Mouse (Mus musculus) yolk sac, embryonic 10.5 days (tissue): ENCODE results near the gene Irs3.
A peak's percentile ranks its signal among the peaks of the same experiment; 100 is the strongest.

Experiments
- DNase-seq: peaks from one replicate; pipeline ENCODE4 v3.0.0-alpha.2; 2017; ENCODE audit warnings: low spot score

Gene Irs3

DNA sequence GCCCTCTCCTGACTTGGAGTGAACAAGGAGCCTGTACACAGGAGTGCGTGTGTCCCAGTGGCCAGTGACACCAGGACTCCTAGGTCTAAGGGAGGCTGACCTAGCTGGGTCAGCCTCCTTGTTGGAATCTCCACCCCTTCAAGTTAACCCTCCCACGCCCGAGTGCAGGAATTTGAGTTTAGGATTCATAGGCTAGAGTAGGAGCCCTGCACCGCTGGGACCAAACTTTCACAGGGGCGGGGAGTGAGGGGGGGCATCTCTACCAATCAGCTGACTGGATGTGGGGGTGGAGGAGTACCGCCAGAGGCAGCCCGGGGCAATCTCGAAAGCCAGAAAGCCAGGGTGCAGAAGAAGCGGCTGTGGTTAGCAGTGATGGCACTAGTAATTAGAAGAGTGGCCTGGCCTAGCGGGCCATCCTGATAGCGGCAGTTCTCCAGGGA, at the start of gene Irs3:
Irs3 (minus strand) TSS at position 63 of the 440 bp plus-strand sequence.
- DNase-seq: no peak

DNA sequence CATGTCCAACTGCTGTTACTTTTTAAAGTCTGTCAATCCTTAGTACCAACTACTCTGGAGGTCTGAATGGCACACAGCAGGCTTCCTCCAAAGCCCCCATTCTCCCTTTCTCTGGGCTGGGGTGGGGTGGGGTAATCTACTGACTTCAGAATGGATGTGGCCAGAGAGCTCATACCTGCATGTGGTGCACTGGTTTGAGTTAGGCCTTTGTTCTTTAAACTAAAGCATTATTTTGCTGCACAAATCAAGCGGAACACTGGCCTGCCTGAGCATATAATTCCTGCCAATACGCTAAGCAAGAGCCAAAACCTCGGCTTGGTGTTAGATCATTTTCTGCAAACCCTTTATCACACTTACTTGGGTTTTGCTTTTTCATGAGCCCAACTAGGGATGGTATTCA, 49.3 kb upstream of the Irs3 start:
- no peak for DNase-seq

DNA sequence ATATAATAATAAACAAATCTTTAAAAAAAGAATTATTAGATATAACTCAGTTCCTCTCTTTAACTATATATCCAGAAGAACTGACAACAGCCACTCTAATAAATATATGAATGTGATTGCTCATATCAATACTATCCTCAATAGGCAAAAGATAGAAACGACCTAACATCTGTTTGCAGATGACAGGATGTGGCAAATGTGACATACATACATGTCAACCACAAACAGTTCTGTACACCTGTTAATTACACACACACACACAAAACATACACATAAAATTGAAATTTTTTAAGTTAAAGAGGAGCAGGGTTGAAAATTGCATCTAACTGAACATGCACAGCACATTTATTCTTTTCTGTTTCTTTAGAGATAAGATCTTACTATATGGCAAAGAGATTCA, 46.4 kb upstream of the Irs3 start:
- DNase-seq: no peak

DNA sequence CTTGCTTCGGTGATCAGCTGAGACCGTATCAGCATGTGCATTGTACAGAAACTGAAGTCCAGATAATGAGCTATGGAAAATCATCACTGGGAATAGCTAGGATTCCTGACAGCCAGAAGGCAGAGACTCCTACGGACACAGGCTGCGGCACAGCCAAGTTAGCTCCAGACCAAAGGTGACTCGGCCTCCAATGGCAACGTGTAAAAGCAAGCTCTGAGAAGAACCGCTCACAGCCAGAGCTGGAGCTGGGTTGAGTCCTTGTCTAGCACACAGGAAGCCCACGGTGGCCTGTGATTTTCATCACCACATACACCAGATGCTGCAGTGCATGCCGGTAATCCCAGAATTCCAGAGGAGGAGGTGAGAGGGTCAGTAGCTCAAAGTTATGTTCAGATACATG, 45.0 kb upstream of the Irs3 start:
- peak; percentile 43 for DNase-seq

DNA sequence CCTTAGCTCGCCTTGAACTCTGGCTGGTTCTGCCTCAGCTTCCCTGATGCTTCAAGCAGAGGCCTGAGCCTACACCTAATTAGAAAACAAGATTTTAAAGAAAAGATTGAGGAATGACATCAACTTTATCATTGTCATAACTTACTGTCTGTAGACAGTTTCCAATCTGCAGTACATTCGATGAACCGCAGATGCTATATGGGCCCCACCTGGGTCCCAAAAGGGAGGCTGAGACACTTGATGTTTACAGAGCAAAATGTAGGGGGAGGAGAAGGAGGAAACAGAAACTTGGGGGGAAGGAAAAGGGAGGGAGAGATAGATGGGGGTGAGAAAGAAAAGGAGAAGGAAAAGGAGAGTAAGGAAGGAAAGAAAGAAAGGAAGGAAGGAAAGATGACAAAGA, 44.5 kb upstream of the Irs3 start:
- DNase-seq: no peak

DNA sequence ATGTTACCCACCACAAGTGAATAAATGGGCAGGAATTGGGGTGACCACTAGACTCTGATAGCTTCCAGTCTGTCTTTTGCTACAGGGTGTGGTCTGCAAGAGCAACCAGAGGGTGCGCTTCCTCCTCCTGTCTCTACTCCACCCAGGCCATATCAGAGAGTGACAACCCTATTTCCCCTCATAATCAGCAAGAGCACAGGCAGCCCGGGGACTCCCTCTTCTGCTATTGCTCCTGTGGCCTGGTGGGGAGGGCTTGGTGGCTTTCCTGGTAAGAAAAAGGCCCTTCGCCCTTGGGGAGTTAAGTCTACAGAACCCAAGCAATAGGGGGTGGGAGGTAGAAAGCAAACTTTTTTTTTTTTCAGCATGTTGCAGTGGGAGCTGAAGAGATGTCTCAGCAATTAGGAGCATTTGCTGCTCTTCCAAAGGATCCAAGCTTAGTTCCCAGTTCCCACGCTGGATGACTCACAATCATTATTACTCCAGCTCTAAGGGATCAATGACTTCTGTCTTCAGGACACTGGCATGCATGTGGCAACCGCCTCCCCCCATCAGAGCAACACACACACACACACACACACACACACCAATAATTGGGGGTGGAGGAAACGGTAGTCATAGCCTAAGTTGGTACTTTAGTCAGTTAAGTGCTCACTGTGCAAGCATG, 40.7 kb upstream of the Irs3 start:
- peak; percentile 49 for DNase-seq

DNA sequence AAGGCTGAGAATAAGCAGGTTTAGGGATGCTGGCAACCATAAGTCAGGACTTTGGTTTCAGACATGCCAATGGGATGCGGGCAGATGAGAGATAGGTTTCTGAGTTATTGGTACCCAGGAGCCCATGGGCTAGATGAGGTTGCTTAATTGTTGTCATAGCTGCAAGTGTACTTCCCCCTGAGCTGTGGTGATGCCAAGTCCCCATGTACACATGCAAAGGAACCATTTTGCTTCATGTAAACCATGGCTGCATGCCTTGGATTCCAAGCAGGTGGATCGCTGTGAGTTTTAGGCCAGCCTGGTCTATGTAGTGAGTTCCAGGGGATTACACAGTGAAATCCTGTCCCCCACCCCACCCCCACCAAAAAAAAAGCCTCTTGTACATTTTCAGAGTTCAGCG, 40.1 kb upstream of the Irs3 start:
- no peak for DNase-seq

DNA sequence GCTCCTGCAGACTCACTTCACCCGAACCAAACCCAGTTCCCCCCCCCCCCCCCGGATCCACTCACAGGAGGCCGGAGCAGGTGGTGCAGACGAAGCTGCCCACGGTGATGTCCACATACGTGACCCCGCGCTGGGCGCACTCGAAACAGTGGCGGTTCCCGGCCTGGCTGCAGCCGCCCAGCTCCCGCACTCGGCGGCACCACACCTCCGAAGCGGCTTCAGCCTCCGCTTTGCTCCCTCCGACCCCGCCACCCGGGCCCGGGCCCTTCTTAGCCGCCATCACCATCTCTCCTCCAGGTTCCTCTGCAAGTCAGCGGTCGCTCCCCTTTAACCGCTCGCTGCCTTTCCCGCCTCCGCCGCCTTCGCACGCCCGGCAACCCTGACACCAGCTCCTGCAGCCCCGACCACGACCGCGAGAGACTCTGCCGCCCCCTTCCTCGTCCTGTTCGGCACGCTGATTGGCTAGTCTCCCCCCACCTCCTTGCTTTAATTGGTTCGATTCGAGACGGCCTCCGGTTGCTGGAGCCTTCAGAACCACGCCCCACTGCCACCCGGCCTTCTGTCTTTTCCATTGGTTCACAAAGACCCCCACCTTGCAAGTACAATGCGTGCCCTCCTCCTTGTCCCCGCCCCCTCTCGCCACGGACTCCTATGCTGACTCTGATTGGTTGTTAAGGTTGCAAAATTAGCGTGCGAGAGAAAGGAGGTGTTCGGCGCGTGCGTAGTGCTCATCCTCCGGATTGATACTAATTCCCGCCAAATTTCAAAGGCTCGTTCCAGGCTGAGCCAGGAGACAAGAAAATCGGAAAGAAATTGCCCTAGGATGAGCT, 39.0 kb upstream of the Irs3 start, which contains the start of gene Agfg2:
Agfg2 (minus strand) TSS at position 433 of the 830 bp plus-strand sequence.
- DNase-seq: peak; percentile 99

DNA sequence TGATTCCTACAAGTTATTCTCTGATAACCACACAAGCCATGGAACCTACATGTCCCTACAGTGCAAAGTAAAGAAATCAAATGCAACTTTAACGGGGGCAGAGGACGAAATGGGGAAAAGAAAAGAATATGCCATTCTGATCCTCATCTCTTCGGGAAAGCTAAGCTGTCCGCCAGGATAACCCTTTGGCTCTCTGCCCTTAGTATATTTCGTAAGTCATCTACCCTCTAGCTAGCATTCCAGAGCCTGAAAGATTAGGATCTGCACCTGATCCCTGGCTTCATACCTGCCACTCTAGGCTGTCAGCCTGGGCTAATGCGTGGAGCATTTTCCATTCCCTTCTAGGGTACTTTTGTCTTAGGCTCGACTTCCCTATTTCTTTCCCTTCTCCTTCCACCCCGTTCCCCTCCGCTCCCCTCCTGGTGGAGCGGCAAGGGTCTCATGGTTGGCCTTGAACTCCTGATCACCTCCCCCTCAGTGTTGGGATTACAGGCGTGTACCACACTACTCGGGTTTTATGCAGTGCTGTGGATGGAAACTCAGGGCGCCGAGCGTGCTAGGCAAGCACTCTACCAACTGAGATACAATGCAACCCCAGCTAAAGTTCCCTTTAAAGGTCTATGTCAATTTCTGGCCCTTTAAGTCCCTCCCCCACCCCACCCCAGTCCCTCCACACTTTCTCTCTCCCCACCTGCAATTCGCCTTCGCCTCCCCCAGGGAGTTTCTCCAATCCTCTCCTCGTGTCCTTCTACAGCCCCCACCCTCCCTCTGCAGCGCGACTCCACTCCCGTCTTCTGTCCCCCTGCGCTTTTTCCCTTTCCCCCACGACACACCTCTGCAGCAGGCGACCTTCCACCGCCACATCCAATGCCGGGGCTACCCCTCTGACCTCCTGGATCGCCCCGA, 38.1 kb upstream of the Irs3 start:
- peak; percentile 40 for DNase-seq

DNA sequence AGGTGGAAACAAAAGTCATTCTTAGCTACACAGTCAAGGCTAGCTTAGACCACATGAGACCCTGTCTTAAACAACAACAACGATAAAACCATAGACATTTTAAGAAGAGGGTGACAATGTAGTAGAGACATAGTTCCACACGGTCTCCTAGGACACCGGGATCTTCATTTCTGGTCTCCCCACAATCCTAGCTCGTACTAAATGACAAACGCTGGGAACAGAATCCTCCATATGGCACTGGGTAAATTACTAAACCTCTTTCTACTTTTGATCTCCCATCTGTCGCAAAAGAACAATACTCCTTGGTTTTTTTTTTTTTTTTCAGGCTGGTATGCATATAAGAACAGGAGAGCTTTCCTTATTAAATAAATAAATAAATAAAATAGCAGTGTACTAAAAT, 37.0 kb upstream of the Irs3 start:
- DNase-seq: no peak

DNA sequence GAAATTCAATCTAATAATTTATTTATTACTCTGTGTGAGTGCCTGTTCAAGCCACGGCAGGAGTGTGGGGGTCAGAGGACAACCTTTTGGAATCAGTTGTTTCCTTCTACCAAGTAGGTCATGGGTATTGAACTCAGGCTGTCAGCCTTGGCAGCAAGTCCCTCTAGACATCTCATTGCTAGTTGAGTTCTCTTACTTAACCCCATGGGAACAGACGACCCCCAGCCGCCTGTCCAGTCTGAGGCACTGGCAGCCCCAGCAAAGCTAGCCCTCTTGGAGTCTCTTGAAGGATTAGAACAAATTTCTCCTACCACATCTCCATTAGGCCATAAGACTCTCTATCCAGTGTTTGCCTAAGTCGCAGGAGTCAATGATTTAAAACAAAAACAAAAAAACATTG, 34.2 kb upstream of the Irs3 start:
- DNase-seq: no peak

DNA sequence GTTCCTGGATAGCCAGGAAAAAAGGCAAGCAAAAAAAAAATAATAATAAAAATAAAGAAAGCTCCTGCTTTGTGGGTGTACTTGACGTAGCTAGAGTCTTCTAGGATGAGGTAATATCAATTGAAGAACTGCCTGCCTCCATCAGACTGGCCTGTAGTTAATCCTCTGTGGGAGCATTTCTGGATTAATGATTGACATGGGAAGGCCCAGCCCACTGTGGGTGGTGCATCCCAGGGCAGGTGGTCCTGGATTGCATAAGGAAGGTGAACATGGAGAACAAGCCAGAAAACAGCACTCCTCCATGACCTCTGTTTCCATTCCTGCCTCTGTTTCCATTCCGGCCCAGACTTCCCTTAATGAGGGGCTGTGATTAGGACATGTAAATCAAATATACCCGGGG, 33.2 kb upstream of the Irs3 start:
- DNase-seq: peak; percentile 36

DNA sequence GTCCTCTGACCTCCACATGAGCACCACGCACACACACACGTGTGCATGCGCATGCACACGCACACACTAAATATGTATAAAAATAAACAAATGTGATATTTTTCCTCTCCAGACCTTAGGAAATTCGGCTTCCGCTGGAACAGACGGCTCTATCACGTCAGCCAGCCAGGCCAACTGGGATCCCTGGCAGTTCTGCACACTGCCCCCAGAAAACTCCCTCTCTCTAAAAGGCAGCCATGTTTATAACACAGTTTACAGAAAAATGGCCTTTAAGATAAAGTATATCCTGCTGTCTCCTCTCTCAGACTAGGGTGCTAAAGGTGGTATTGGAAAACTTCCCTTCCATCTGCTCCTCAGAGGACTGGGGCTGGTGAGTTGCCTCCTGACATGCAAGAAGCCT, 32.3 kb upstream of the Irs3 start:
- no peak for DNase-seq

DNA sequence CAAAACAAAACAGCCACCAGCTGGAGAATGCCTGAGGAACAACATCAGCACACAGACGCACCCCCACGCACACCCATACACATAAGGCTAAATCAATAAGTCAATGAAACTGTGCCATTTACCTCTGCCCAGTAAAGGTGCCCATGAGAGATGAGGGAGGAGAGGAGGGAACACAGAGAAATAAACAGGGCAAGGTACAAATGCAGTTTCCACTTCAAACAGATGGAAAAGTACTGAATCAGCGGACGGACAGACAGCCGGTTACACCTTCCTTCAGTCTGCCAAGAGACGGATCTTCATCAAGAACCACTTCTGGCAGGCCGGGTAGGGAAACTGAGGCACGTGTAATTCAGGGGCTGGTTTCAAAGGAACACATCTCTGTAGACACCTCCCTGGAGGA, 29.3 kb upstream of the Irs3 start:
- no peak for DNase-seq

DNA sequence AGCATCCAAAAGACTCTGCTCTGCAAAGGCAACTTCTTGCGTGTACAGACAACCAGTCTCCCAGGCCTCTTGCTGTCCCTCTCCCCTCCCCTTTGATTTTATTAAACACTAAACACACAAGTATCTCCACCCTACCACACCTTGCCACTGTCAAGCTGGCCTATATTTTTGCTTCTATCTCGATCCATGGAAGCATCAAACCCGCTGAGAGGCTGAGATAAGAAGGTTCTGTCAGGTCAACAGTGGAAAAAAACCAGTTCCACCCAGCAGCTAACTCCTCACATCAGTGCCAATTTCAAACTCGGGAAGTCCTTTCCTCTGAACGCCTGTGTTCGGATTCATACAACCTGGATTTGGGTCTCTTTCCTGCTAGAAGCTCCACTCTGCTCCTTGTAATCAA, 27.5 kb upstream of the Irs3 start:
- no peak for DNase-seq

DNA sequence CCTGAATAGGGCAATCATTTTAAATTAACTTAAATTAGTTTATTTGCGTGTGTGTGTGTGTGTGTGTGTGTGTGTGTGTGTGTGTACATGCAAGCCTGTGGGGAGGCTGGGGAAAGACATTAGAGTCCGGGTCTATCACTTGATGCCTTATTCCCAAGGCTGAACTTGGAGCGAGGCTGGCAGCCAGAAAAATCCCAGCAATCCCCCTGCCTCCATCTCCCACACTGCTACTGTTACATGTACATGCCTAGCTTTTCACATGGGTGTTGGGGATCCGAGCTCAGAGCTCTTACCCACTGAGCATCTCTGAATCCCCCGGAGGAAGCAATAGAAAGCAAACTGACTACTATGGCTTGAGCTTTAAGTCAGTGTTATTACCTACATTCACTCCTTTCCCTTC, 26.8 kb upstream of the Irs3 start:
- DNase-seq: no peak

DNA sequence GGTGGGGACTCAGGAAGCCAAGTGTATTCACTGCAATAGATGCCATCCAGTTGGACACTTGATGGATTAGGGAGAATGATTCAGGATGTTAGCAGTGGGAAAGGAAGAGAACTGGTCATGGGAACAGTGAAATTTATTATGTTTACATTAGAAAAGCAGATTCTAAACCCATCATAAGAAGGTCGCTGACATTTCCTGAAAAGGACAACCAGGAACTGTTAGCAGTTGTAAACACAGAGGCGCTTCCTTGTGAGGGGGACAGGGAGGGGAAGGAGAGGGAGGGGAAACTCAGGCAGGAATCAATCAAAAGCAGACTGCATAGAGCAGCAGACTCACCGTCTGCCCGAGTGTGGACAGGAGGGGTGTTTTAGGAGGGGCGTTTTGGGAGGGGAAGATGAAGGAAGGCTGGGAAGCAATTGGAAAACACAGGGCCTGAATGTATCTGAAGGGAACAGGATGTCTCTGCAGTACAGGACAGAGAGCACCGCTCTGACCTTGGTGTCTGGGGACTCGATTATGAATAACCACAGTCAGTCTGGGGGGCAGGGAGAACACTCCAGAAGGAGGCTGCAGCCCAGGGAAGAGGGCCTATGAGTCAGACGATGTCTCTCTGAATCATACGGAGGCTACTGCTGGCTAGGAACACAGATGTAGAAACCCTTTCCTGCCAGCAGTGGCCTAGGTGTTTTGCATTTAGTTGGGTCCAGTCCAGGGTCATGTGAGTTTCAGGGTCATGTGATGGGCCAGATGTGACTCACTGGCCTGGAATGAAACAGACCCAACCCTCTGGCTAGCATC, 26.1 kb upstream of the Irs3 start:
- peak; percentile 73 for DNase-seq

DNA sequence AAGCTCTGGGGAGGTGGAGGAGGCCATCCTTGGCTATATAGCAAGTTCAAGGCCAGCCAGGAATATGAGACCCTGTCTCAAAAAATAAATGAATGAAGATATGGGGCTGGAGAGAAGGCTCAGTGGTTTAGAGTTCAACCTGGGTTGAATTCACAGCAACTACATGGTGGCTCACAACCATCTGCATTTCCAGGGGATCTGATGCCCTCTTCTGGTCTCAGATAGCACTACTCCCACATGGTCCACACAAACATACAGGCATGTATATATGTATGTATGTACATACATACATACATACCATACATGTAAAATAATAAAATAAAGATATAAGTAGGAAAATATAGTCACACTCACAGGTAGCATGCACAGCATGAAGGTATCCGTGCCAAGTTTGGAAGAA, 24.7 kb upstream of the Irs3 start:
- DNase-seq: no peak

DNA sequence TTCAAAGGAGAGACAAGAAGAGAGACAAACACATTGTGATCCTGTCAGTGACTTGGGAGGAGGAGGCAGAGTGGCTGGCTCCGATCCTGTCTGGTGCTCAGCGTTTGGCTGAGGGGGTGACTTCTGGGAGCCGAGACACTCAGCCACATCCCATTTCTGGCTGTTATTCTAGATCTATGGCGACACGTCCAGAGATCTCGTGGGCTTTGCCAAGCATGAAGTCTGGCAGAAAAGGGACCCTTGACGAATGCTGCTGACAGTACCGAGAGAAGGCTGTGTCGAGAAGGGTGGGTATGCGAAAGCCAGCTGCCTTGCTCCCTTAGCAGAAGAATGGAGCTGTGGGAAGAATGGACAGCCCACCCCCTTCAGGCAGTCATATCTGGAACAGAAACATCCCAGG, 23.5 kb upstream of the Irs3 start:
- DNase-seq: no peak

DNA sequence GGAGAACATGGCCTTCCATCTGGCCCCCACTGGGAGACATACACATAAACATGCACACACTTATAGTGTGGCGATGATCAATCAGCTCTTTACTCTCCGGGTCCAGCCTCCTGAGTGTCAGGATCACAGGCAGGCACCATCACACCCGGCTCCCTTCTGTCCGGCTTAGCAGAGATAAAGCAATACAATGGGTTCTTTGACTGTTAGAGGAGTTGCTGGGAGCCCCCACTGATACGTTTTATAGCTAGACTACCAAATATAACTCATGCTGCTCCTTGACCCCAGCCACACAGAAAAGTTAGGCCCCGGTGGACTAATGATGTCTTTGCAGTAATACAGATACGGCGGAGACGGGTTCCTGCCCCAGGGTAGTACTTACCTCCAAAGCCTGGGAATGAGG, 17.5 kb upstream of the Irs3 start:
- DNase-seq: no peak

DNA sequence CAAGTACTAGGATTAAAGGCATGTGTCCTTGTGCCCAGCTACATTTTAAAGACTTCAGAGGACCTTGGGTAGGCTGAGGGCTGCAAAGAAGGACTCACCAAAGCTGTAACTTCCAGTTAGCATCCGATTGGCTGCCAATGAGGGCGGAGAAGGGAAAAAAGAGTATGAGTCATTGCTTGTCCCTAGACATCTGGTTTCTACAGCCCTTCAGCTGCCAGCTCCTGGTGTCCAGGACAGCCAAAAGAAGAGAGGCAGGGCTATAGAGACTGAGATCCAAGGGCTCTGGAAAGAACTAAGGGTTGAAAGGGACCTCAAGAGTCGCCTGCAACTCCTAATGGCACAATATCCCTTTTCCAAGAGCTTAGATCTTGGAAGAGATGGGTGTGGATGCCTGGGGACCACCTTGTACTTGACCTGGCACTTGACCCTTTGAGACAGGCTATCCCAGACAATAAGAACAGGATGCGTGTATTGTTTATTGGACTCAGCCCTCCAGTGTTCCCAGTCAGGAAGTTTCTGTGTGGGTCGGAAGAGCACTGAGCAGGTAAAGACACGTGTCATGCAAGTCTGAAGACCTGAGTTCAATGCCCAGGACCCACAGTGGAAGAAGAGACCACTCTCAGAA, 14.7 kb upstream of the Irs3 start:
- DNase-seq: no peak
